In genomic region chr12:17715720-17716478, GRCm38 (mm10) we compare ENCODE assay signal across 13 mouse cellular contexts. TPM values are rescaled to one million over a fixed set of nuclear protein-coding genes. Genes with fewer than 3 reads are reported as not detected.
DNase-seq lines count a peak whose midpoint lies in the region; ATAC-seq and TF ChIP-seq lines count a peak whose summit lies in the region.
"Had no signal": no experiment of that assay in that cellular context is flagged by ENCODE, and none has a peak within 500 bp of the region (broad histone marks: within the 10 kb centered on the region; RNA-seq: fewer than 3 reads in every experiment).

No protein-coding gene starts in this region.

- 44% methylated on average over 4 of the region's 4 CpGs for WGBS in thymus, adult 2 months

- H3K36me3 ChIP-seq in thymus, adult 2 months (ENCODE audit: control insufficient read depth, insufficient read depth, low read length), result no peaks in the 10 kb centered on the region
- H3K36me3 ChIP-seq: heart, embryonic 13.5 days; limb, embryonic 12.5 days had no signal

- no peak overlapping the region for H3K4me3 ChIP-seq in thymus, adult 2 months (ENCODE audit: control insufficient read depth, insufficient read depth, low read length)
- no peak overlapping the region for H3K4me3 ChIP-seq in left cerebral cortex, adult 2 months
- H3K4me3 ChIP-seq: erythroblast, embryonic 14.5 days; heart, embryonic 13.5 days; limb, embryonic 12.5 days had no signal

- H3K27me3 ChIP-seq in thymus, adult 2 months (ENCODE audit: control insufficient read depth, insufficient read depth, low read length), result no peaks in the 10 kb centered on the region
- H3K27me3 ChIP-seq: heart, embryonic 13.5 days; limb, embryonic 12.5 days had no signal

- intact Hi-C loops in left cerebral cortex, adult 2 months (cut with DNase I), result no loop called here
- intact Hi-C loops in left cerebral cortex, postnatal 10 days (cut with DNase I), result no loop called here

- no peak for TF ChIP-seq CTCF in thymus, adult 2 months (IDR thresholded peaks at IDR 0.05; ENCODE audit: borderline replicate concordance, control insufficient read depth, extremely low read depth, insufficient read depth, low read length, poor library complexity)
- TF ChIP-seq CTCF in left cerebral cortex, adult 2 months (IDR thresholded peaks at IDR 0.05), result no peak

- peaks cover 40% of the 10 kb centered on the region for H3K4me1 ChIP-seq in thymus, adult 2 months (replicated peaks; ENCODE audit: control insufficient read depth, insufficient read depth, low read length)

- H3K27ac ChIP-seq in thymus, adult 2 months (ENCODE audit: control insufficient read depth, insufficient read depth, low read length), result peak overlapping the region; percentile 47; the same call in 1 of the 2 replicates
- H3K27ac ChIP-seq in left cerebral cortex, adult 2 months, result no peak overlapping the region
- H3K27ac ChIP-seq: heart, embryonic 13.5 days; limb, embryonic 12.5 days had no signal

- peak; percentile 87 for ATAC-seq in granulocyte monocyte progenitor cell, adult 5-6 weeks (replicated peaks; ENCODE audit: poor library complexity, severe bottlenecking)
- ATAC-seq in megakaryocyte, adult 5-6 weeks (ENCODE audit: poor library complexity, severe bottlenecking), result peak; percentile 86
- no peak for ATAC-seq in erythroblast, adult 5-6 weeks (replicated peaks; ENCODE audit: low FRiP score, poor library complexity, severe bottlenecking)

- no peak for DNase-seq in thymus, adult 2 months
- DNase-seq in thymus, postnatal 10 days (ENCODE audit: low spot score in 2 of 2), result no peak
- no peak for DNase-seq in left cerebral cortex, adult 2 months (ENCODE audit: extremely low spot score in 1 of 2, low spot score in 2 of 2)
- DNase-seq in left cerebral cortex, postnatal 10 days (ENCODE audit: extremely low spot score in 1 of 2, low spot score in 2 of 2), result no peak
- no peak for DNase-seq in adrenal gland, adult 18-20 months (ENCODE audit: low spot score in 2 of 2)
- DNase-seq: adrenal gland, postnatal 10 days; midbrain, embryonic 14.5 days had no signal

- TF ChIP-seq POLR2A in thymus, adult 2 months (IDR thresholded peaks at IDR 0.05; ENCODE audit: control insufficient read depth, extremely low read depth, insufficient read depth, low read length, poor library complexity), result no peak

RNA-seq across cellular contexts. Expression of gene Hpcal1, which starts 25.2 kb away (rescaled TPM):
- 322 and 334 TPM in 2 replicates for polyA plus RNA-seq in thymus, adult 2 months (2012; rRNA removed)
- total RNA-seq in granulocyte monocyte progenitor cell, adult 5-6 weeks (2014; fragmentation: Nextera tagmentation), result 58.9 and 59.4 TPM in 2 replicates
- 19.6 and 21.7 TPM in 2 replicates for total RNA-seq in granulocyte monocyte progenitor cell, adult 5-6 weeks (2017)
- 182 and 187 TPM in 2 replicates for total RNA-seq in megakaryocyte, adult 5-6 weeks (2015)
- 63.8 and 76.0 TPM in 2 replicates for total RNA-seq in megakaryocyte, adult 5-6 weeks (2017)
- 10 to 100 TPM; 78.5 to 93.8 TPM for total RNA-seq in left cerebral cortex, adult 2 months (2021)
- total RNA-seq in erythroblast, adult 5-6 weeks (2015; ENCODE audit: low replicate concordance), result 23.8 and 30.3 TPM in 2 replicates
- total RNA-seq in erythroblast, adult 5-6 weeks (2017; ENCODE audit: low replicate concordance), result 4.3 and 7.4 TPM in 2 replicates
- 10 to 100 TPM; 54.8 to 66.9 TPM for total RNA-seq in left cerebral cortex, postnatal 10 days (2021)
- total RNA-seq in adrenal gland, adult 18-20 months (2021), result 10 to 100 TPM; 23.2 to 25.2 TPM
